Mouse (Mus musculus) mouse trophoblast stem cell (cell line): Measurements from ENCODE around the gene Por.

ENCODE experiments used
- in situ Hi-C, 2 experiments: fragments of 300-500 bp; cut with MseI, MboI; formaldehyde crosslinking; loops; 2 replicates in 1 of 2; 3 replicates in 1 of 2; pipeline ENCODE4 v1.15.1; 2025

Gene Por

DNA sequence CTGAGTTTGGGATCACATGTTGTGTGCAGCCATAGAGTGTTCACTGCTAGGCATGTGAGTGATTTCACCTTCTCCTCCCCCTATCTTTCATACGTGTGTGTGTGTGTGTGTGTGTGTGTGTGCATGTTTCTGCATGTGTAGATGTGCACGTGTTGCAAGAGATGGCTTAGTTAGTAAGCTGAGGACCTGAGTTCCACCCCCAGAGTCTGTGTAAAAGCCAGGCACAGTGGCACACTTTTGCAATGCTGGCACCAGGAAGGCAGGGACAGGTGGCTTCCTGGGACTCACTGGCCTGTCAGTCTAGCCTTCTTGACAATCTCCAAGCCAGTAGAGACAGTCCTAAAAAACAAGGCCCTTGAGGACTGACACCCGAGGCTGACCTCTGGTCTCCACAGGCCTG is 95.1 kb downstream of the Por start:
- in situ Hi-C loops, result loop anchor here (5.0 to 10.0 kb wide), 2 partner anchors 148 to 210 kb away; no protein-coding TSS in a partner anchor

DNA sequence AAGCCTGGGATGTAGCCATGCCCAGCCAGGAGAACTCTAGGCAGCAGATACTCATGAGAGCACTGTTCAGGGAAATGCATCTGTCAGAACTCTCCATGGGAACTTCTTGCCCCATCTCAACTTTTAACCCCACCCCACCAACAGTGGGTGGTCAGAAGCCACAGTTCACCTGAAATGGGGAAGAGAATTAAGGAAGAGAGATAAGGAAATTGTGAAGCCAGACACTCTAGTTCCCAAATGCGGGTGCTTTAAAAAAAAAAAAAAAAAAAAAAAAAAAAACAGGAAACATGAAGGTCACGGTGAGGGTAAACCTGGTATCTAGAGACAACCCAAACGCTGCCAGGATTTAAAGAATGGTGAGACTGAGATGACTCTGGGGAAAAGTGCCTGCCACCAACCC is 102.7 kb downstream of the Por start:
- in situ Hi-C loops, result no loop called here

DNA sequence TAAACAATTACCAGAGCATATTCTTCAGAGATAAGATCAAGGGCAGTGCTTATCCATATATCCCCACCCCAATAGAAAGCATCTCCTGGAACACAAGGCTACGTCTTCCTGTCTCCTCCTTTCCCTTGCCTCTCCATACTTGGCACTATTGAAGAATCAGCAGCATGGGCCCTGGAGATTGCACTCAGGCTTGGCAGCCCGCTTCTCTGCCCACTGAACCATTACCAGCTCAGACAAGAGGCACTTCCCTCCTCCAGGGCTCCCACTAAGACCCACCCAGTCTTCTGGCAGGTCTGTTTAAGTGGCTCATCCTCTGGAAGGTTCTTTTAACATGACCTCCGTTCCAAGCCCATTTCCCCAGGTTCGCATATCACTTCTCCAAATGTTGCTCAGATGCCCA is 106.7 kb downstream of the Por start:
- in situ Hi-C loops, result no loop called here

DNA sequence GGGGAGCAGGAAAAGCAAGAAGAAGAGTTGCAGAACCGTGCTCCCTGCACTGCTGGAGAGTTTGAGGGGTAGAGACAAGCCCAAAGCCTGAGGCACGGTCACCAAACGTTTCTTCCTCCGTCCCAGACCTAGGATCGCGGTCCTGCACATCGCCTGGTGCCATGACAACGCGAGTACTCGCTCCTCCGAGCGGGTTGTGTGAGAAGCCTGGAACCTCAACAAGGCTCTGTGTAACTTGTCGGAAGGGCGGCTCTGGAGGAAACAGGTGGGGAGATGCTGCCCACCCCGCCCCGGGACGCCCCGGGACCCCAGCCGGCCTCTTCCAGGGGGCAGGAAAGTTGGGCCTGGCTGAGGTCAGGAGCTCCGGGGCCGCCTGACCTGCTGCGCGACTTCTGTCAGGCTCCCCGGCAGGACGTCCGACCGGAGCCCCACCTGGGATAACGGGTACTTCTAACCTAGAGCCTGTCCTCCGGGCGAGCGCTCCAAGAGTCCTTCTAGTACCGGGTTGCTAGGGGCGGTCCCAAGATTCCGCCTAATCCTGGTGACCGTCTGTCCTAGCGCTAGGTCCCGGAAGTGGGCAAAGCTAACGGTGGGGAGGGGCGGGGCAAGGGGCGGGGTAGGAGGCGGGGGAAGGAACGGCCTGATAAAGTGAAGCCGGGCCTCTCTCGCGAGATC is 108.1 kb downstream of the Por start, which contains the start of gene Styxl1:
Gene Styxl1 (minus strand): TSS at position 590 of the 675 bp plus-strand sequence.
- in situ Hi-C loops, result no loop called here

DNA sequence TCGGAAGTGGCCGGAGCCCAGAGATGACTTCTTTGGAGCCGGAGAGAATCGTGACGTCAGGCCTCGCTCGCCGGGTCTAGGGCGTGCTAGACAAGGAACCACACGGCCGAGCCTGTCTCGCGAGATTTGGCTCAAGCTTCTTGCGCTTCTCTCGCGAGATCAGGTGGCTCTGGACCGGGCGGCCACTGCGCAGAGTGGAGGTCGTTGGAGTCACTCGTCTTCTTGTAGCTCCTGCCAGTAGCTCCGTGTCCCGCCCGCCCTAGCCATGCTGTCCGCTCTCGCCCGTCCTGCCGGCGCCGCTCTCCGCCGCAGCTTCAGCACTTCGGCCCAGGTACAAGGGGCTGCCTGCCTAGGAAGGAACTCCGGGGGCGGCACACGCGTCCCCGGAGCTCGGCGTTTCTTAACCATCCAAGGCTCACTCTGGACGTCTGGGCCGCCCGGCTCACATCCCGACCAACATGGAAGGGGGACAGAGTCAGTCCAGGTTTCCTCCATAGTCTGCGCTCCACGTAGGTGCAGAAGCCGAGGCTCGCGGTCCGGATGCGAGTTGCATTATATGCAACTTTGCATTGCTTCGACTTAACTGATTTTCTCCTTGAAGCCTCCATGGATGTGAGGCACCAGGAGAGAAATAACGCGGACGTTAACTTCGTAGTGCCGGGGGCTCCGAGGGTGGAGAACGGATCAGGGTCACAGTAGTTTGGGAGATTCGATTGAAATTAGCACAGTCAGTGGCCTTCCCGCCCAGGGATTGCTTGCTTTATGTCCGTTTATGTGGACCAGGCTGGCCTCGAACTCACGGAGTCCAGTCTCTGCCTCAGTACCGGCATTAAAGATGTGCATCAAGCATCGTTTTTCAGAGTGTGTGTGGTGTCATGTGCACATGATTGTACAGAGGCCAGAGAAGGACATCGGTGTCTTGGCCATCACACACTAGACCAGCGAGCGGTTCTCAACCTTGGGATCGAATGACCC is 108.9 kb downstream of the Por start, which contains the start of gene Mdh2:
Gene Mdh2 (plus strand): TSS at position 10 of the 975 bp plus-strand sequence.
- in situ Hi-C loops, result no loop called here

DNA sequence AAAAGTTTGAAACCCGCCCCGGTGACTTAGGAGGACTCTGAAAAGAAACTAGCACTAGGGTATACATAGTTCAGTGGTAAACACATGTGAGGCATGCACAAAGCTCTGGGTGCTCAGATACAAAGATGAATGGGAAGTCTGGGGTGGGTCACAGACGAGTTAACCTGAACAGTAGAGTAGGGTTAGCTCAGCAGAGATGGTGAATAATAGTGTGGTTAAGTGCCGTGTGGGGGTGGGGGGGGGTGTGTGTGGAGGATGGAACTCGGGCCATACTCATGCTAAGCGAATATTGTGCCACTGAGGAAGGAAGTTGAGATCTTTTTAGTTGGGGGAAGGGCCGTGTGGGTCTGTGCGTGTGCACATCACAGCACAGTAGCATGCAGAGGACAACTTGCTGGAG is 110.5 kb downstream of the Por start:
- in situ Hi-C loops, result no loop called here

DNA sequence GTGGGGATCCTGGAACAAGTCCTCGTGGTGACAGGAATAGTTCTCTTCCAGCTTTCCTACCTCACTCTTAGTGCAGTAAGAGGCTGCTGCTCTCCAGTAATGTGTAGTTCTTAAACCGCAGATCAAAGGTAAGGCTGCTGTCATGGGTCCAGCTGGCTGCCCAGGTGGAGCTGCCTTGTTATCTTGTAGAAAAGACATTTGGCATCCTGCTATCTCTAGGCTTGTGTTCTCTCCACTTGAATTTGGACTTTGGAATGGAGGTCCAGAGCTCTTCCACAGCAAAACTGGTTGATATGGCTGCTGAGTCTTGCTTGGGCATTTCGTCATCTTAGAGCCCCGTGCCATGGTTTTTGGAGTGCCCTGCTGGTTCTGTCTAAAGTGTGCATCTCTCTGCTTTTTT is 113.1 kb downstream of the Por start:
- in situ Hi-C loops, result no loop called here
